Mouse (Mus musculus) neural tube, embryonic 11.5 days (tissue): ENCODE measurements around the gene Gm7168. TPM values are rescaled to one million over a fixed set of nuclear protein-coding genes. Genes with fewer than 3 reads are reported as not detected.
"Not testable (repeated sequence)": the region's sequence is repeated elsewhere in the genome, so short reads cannot be mapped to it uniquely, and the experiment has no call there.

Experiments used
- ATAC-seq: fragments of 200-750 bp; cut with Nextera tagmentation; 2 replicates; pipeline ENCODE4 v1.8.0; 2017; ENCODE audit warnings: moderate number of reproducible peaks, mild to moderate bottlenecking, moderate TSS enrichment, moderate library complexity; ENCODE audit not compliant: insufficient read depth, low FRiP score, low TSS enrichment
- DNase-seq: peaks from one replicate; pipeline ENCODE4 v3.0.0-alpha.2; 2015; ENCODE audit warnings: low spot score
- H3K27ac ChIP-seq: fragments of 300-500 bp; sonication (generic); 2 replicates; pipeline ENCODE4 v1.5.1; 2014; ENCODE audit warnings: low read depth, mild to moderate bottlenecking, low read length
- H3K27me3 ChIP-seq: fragments of 300-500 bp; sonication (generic); 2 replicates; pipeline ENCODE4 v1.6.1; 2014; ENCODE audit warnings: mild to moderate bottlenecking, low read length, mixed read lengths; ENCODE audit not compliant: control insufficient read depth, insufficient read depth
- H3K36me3 ChIP-seq: fragments of 300-500 bp; sonication (generic); 2 replicates; pipeline ENCODE4 v1.6.1; 2014; ENCODE audit warnings: mild to moderate bottlenecking, low read length, moderate library complexity, mixed read lengths; ENCODE audit not compliant: control insufficient read depth, insufficient read depth
- H3K4me1 ChIP-seq: fragments of 300-500 bp; sonication (generic); 2 replicates; pipeline ENCODE4 v1.6.1; 2014; ENCODE audit warnings: low read length, mixed read lengths; ENCODE audit not compliant: control insufficient read depth, insufficient read depth
- H3K4me2 ChIP-seq: fragments of 300-500 bp; sonication (generic); 2 replicates; pipeline ENCODE4 v1.6.1; 2014; ENCODE audit warnings: low read depth, mild to moderate bottlenecking, moderate library complexity
- H3K4me3 ChIP-seq: fragments of 300-500 bp; sonication (generic); 2 replicates; pipeline ENCODE4 v1.5.1; 2014; ENCODE audit warnings: low read depth, low read length
- H3K9ac ChIP-seq: fragments of 300-500 bp; sonication (generic); 2 replicates; pipeline ENCODE4 v1.6.1; 2014; ENCODE audit warnings: mild to moderate bottlenecking, low read length
- H3K9me3 ChIP-seq: fragments of 300-500 bp; sonication (generic); 2 replicates; pipeline ENCODE4 v1.6.1; 2016; ENCODE audit warnings: low read length; ENCODE audit not compliant: control insufficient read depth
- WGBS: fragments of 180-500 bp; shearing (Covaris S2); extraction: QIAGEN DNeasy Blood & Tissue Kit; methylation state at CpG from one replicate; pipeline ENCODE4 v1.1.7; 2014; 5-methylcytosine and 5-hydroxymethylcytosine counted together
- polyA plus RNA-seq: library from polyadenylated mRNA; unstranded; fragments of >200 nt; fragmentation: Nextera tagmentation; extraction: Ambion mirVana; gene quantifications from 2 replicates; pipeline ENCODE4 v1.2.1, GENCODE M21; 2014

Gm7168 gene
- polyA plus RNA-seq, 1 experiment from 2014 or later = not detected

- not testable (repeated sequence) for H3K4me2 ChIP-seq, ATAC-seq, H3K9me3 ChIP-seq, H3K9ac ChIP-seq, H3K27ac ChIP-seq, H3K4me1 ChIP-seq, H3K4me3 ChIP-seq, H3K36me3 ChIP-seq, DNase-seq, H3K27me3 ChIP-seq
- 85% methylated on average over 1 of the region's 1 CpGs for WGBS
These were observed 3.4 kb downstream of the Gm7168 start for GRCm38 (mm10) chr17:13951570-13951969.

- not testable (repeated sequence) for H3K4me2 ChIP-seq, ATAC-seq, H3K27ac ChIP-seq, H3K4me3 ChIP-seq, H3K9ac ChIP-seq, H3K9me3 ChIP-seq, H3K27me3 ChIP-seq, H3K4me1 ChIP-seq, DNase-seq, H3K36me3 ChIP-seq
- 68% methylated on average over 1 of the region's 2 CpGs for WGBS
These were observed 10.0 kb downstream of the Gm7168 start for GRCm38 (mm10) chr17:13958129-13958528.

- H3K4me1 ChIP-seq, ATAC-seq, H3K27me3 ChIP-seq, H3K9ac ChIP-seq, H3K4me2 ChIP-seq, H3K4me3 ChIP-seq, H3K36me3 ChIP-seq, H3K27ac ChIP-seq, H3K9me3 ChIP-seq, DNase-seq: not testable (repeated sequence)
- 92% methylated on average over 3 of the region's 3 CpGs for WGBS
These were observed 14.1 kb downstream of the Gm7168 start for GRCm38 (mm10) chr17:13962245-13962644.

- DNase-seq, H3K4me3 ChIP-seq, H3K36me3 ChIP-seq, H3K9ac ChIP-seq, ATAC-seq, H3K9me3 ChIP-seq, H3K27ac ChIP-seq, H3K27me3 ChIP-seq, H3K4me2 ChIP-seq, H3K4me1 ChIP-seq: not testable (repeated sequence)
- WGBS = 58% methylated on average over 1 of the region's 2 CpGs
These were observed 16.9 kb downstream of the Gm7168 start for GRCm38 (mm10) chr17:13965048-13965447.

- DNase-seq, H3K27me3 ChIP-seq, H3K27ac ChIP-seq, H3K9me3 ChIP-seq, H3K4me1 ChIP-seq, H3K4me2 ChIP-seq, H3K4me3 ChIP-seq, ATAC-seq, H3K9ac ChIP-seq, H3K36me3 ChIP-seq: not testable (repeated sequence)
- 82% methylated on average over 1 of the region's 2 CpGs for WGBS
These were observed 21.7 kb downstream of the Gm7168 start for GRCm38 (mm10) chr17:13969917-13970316.

- not testable (repeated sequence) for H3K27ac ChIP-seq, H3K9me3 ChIP-seq, H3K4me3 ChIP-seq, H3K4me2 ChIP-seq, DNase-seq, H3K9ac ChIP-seq, ATAC-seq, H3K4me1 ChIP-seq, H3K36me3 ChIP-seq, H3K27me3 ChIP-seq
- WGBS = 88% methylated on average over 5 of the region's 5 CpGs
These were observed 22.6 kb downstream of the Gm7168 start for GRCm38 (mm10) chr17:13970796-13971195.

- Histone ChIP-seq H3K27me3 (no peaks in the 10 kb centered on the region), H3K9ac (no peak overlapping the region), H3K4me1 (no peaks in the 10 kb centered on the region), H3K4me2 (no peak overlapping the region), H3K4me3 (no peak overlapping the region), H3K27ac (no peak overlapping the region), H3K9me3 (no peaks in the 10 kb centered on the region), H3K36me3 (no peaks in the 10 kb centered on the region)
- ATAC-seq (no peak), DNase-seq (no peak)
- WGBS = 81% methylated on average over 1 of the region's 1 CpGs
These were observed 39.5 kb downstream of the Gm7168 start for GRCm38 (mm10) chr17:13987690-13988089.

- H3K4me1 ChIP-seq, H3K36me3 ChIP-seq, H3K4me2 ChIP-seq, ATAC-seq, H3K9me3 ChIP-seq, DNase-seq, H3K9ac ChIP-seq, H3K27me3 ChIP-seq, H3K4me3 ChIP-seq, H3K27ac ChIP-seq: not testable (repeated sequence)
- 70% methylated on average over 2 of the region's 2 CpGs for WGBS
These were observed 45.3 kb downstream of the Gm7168 start for GRCm38 (mm10) chr17:13993425-13993824.
